Mouse (Mus musculus) stomach, embryonic 14.5 days (tissue): ENCODE measurements around the gene Fat3. TPM values are rescaled to one million over a fixed set of nuclear protein-coding genes. Genes with fewer than 3 reads are reported as not detected.

Experiments used
- ATAC-seq: fragments of 200-750 bp; cut with Nextera tagmentation; 2 replicates; pipeline ENCODE4 v1.8.0; 2017; ENCODE audit warnings: low read depth, moderate TSS enrichment; ENCODE audit not compliant: insufficient number of reproducible peaks, insufficient read depth, low FRiP score
- H3K27ac ChIP-seq: fragments of 300-500 bp; sonication (generic); 2 replicates; pipeline ENCODE4 v1.5.1; 2014; ENCODE audit warnings: mild to moderate bottlenecking, low read length, moderate library complexity, mixed read lengths
- H3K27me3 ChIP-seq: fragments of 300-500 bp; sonication (generic); 2 replicates; pipeline ENCODE4 v1.6.1; 2014; ENCODE audit warnings: low read length, control low read depth, mixed read lengths; ENCODE audit not compliant: control insufficient read depth, insufficient read depth
- H3K36me3 ChIP-seq: fragments of 300-500 bp; sonication (generic); 2 replicates; pipeline ENCODE4 v1.6.1; 2014; ENCODE audit warnings: mild to moderate bottlenecking, control low read depth, low read length, moderate library complexity, mixed read lengths; ENCODE audit not compliant: control insufficient read depth, insufficient read depth
- H3K4me1 ChIP-seq: fragments of 300-500 bp; sonication (generic); 2 replicates; pipeline ENCODE4 v1.6.1; 2014; ENCODE audit warnings: low read length, control low read depth, mixed read lengths; ENCODE audit not compliant: control insufficient read depth, insufficient read depth
- H3K4me2 ChIP-seq: fragments of 300-500 bp; sonication (generic); replicated peaks from 2 replicates; pipeline ENCODE4 v1.6.1; 2014; ENCODE audit warnings: low read depth, low read length, control low read depth
- H3K4me3 ChIP-seq: fragments of 300-500 bp; sonication (generic); 2 replicates; pipeline ENCODE4 v1.5.1; 2014; ENCODE audit warnings: low read depth, low read length, control low read depth
- H3K9ac ChIP-seq: fragments of 300-500 bp; sonication (generic); replicated peaks from 2 replicates; pipeline ENCODE4 v1.6.1; 2014; ENCODE audit warnings: low read depth, mild to moderate bottlenecking, control low read depth, low read length, moderate library complexity, mixed read lengths
- H3K9me3 ChIP-seq: fragments of 300-500 bp; sonication (generic); 2 replicates; pipeline ENCODE4 v1.6.1; 2016; ENCODE audit warnings: low read depth, low read length, control low read depth; ENCODE audit not compliant: control insufficient read depth
- WGBS: fragments of 180-500 bp; shearing (Covaris S2); extraction: QIAGEN DNeasy Blood & Tissue Kit; methylation state at CpG from one replicate; pipeline ENCODE4 v1.1.7; 2014; 5-methylcytosine and 5-hydroxymethylcytosine counted together
- polyA plus RNA-seq: library from polyadenylated mRNA; unstranded; fragments of >200 nt; fragmentation: Nextera tagmentation; extraction: Ambion mirVana; gene quantifications from 2 replicates; pipeline ENCODE4 v1.2.1, GENCODE M21; 2014

Fat3 gene
- polyA plus RNA-seq, 1 experiment from 2014 or later = 3.2 TPM

DNA sequence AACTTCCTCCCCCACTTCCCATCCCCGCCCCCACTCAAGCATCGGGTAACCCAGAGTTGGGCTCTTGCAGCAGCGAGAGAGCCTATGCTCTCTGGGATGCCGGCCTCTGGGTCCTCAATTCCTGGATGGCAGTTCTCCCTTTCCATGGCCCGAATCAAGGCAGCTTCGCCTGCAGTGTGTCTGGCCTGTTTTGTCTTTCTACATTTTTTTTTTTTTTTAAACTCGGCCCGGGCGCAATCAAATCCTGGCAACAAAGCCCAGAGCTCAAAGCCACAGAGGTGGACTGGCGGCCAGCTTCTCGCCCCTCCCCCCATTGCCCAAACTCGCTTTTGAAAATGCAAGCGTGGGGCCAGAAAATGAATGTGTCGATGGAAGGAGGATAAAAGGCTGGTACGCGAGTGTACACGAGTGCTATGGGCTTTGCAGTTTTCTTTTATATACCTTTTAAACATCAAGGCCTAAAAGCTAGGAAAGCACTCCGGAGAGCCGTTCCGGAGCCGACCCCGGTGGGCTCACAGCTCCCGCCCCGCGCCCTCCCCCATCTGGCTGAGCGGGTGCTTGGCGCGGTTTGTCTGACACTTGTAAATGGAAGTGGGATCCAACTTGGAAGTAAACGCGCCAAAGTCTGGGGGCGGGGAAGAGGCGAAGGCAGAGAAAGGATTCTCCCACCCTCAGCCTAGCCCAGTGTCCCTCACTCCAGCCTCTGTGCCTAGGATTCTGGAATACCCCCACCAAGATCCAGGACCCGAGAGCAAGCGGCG is 1.3 kb downstream of the Fat3 start:
- H3K36me3 ChIP-seq = no peaks in the 10 kb centered on the region
- H3K27ac ChIP-seq = peak overlapping the region; percentile 55
- H3K9me3 ChIP-seq = no peaks in the 10 kb centered on the region
- H3K4me1 ChIP-seq = no peaks in the 10 kb centered on the region
- WGBS = under 1% methylated on average over 35 of the region's 35 CpGs
- peak overlapping the region; percentile 33; the same call in 1 of the 2 replicates for H3K9ac ChIP-seq
- peak overlapping the region; percentile 89 for H3K4me2 ChIP-seq
- no peak for ATAC-seq
- H3K27me3 ChIP-seq = no peaks in the 10 kb centered on the region
- H3K4me3 ChIP-seq = peak overlapping the region; percentile 41

DNA sequence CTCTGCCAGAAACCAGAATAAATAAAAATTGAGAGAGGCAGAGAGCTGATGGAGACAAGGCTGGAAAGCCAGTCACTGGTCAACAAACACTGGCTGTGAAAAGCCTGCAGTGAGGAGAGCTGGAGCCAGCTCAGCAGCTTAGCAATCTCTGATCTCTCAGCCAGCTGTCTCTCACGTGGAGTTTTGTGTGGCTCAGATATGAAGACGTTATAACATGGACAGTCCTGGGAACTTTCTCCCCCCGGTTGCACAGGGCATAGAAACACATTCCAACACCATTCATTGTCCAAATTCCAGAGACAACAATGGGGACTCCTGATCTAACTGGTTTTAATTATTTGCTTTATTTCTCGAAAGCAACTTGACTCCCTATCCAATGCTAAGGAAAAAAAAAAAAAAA is 2.2 kb downstream of the Fat3 start:
- H3K4me1 ChIP-seq = no peaks in the 10 kb centered on the region
- no peaks in the 10 kb centered on the region for H3K9me3 ChIP-seq
- no peak overlapping the region for H3K27ac ChIP-seq
- 11% methylated on average over 4 of the region's 4 CpGs for WGBS
- H3K36me3 ChIP-seq = no peaks in the 10 kb centered on the region
- H3K4me2 ChIP-seq = peak overlapping the region; percentile 89
- ATAC-seq = no peak
- no peaks in the 10 kb centered on the region for H3K27me3 ChIP-seq
- peak overlapping the region; percentile 41; the same call in 1 of the 2 replicates for H3K4me3 ChIP-seq
- H3K9ac ChIP-seq = no peak overlapping the region

DNA sequence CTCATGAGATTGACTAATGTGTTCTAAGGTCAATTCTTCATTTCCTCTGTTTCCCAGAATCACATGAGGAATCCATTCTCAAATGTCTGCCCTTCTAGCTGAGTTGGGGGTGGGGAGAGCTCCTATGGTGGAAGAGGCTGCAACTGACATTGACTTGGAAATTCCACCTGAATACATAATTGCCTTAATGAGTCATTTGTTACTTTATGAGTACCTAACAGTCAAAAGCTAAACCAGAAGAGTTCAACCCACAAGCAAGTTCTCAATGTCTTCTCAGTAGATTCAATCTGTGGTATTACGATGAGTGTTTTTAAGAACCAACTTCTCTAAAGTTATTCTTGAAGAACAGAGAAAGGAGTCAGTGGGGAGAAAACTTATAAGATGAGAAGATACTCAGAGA is 3.7 kb downstream of the Fat3 start:
- 94% methylated on average over 1 of the region's 1 CpGs for WGBS
- no peak for ATAC-seq
- no peaks in the 10 kb centered on the region for H3K9me3 ChIP-seq

DNA sequence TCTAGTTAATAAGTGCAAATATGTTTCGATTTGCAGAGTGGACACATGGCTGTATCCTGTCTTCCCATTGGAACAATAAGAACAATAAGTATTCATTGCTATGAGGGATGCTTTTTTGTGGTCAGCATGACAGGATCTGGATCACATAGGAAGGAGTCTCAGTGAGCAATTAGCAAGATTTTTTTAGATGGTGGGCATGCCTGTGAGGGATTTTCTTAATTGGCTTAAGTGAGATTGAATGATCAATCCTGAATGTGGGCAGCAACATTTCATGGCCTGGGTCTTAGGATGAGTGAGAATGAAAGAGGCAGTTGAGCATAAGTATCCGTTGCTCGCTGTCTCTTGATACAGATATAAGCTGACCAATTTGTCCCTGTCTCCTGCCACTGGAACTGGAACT is 4.8 kb downstream of the Fat3 start:
- no peaks in the 10 kb centered on the region for H3K27me3 ChIP-seq
- H3K27ac ChIP-seq = no peak overlapping the region
- no peak for ATAC-seq
- no peak overlapping the region for H3K4me3 ChIP-seq
- H3K9ac ChIP-seq = no peak overlapping the region
- H3K9me3 ChIP-seq = no peaks in the 10 kb centered on the region
- WGBS = 85% methylated on average over 3 of the region's 3 CpGs
- no peak overlapping the region for H3K4me2 ChIP-seq
- H3K36me3 ChIP-seq = no peaks in the 10 kb centered on the region
- H3K4me1 ChIP-seq = no peaks in the 10 kb centered on the region

More for the DNA sequence above, 3.7 kb downstream of the Fat3 start:
- no peaks in the 10 kb centered on the region for H3K36me3 ChIP-seq
- no peaks in the 10 kb centered on the region for H3K4me1 ChIP-seq
- H3K27me3 ChIP-seq = no peaks in the 10 kb centered on the region
- H3K27ac ChIP-seq = no peak overlapping the region
- no peak overlapping the region for H3K4me3 ChIP-seq
- no peak overlapping the region for H3K4me2 ChIP-seq
- H3K9ac ChIP-seq = no peak overlapping the region

DNA sequence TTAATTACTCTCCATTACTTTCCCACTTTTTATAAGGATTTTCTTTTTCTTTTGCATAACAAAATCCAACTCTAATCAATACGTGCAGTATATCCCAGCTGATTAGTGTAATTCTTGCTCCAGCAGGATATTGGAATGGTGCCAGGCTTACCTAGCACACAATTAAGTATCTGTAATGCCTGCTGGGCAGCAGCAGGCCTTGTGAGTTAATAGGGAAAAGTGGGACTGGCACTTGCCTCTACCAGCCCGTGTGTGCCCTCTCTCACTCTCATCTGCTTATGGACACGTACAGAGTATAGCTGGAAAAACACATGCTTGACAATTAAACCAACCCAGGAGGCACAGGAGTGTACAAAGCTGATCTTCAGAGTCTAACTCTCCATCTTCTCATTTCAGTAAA is 11.4 kb downstream of the Fat3 start:
- H3K9ac ChIP-seq = no peak overlapping the region
- no peak overlapping the region for H3K4me3 ChIP-seq
- WGBS = 69% methylated on average over 3 of the region's 3 CpGs
- no peak overlapping the region for H3K4me2 ChIP-seq
- H3K9me3 ChIP-seq = no peaks in the 10 kb centered on the region
- no peaks in the 10 kb centered on the region for H3K36me3 ChIP-seq
- H3K27me3 ChIP-seq = no peaks in the 10 kb centered on the region
- H3K4me1 ChIP-seq = no peaks in the 10 kb centered on the region
- no peak for ATAC-seq
- H3K27ac ChIP-seq = no peak overlapping the region

DNA sequence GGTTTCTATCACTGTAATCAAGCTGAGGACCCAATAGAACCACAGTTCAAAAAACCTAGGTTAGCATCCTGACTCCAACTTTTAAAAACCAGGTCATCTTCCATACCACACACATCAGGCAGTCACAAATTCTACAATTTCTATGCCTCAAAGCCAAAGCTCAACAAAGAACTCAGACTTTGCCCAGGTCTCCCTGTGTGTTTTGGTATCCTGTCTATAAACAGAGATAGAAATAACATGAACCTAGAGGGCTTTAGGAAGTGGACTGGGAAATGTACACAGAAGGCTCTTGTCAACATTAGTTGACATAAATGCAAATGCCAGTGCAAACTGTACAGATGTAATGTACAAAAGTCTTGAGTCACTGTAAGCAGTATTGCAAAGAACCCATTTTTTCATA is 13.5 kb downstream of the Fat3 start:
- Histone ChIP-seq H3K9ac (no peak overlapping the region), H3K36me3 (no peaks in the 10 kb centered on the region), H3K9me3 (no peaks in the 10 kb centered on the region), H3K4me2 (no peak overlapping the region), H3K27me3 (no peaks in the 10 kb centered on the region), H3K4me3 (no peak overlapping the region), H3K27ac (no peak overlapping the region), H3K4me1 (no peaks in the 10 kb centered on the region)
- ATAC-seq = no peak

DNA sequence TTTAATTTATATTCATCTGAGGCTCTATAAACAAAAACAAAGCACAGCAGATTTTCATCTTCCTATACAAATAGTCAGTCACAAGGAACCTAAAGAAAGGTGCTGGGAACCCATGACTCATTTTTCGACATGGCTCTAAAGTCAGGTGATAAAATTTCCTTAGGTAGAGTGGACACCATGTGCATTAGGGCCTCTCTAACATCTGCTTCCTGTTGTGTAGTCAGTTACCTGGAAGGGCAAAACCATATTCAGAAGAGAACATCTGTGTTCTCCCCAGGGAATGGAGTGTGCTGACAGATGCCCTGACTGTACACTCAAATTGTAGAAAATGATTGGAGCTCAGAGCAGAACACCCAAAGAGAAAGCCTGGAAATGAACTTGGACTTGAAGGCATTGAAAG is 14.9 kb downstream of the Fat3 start:
- no peaks in the 10 kb centered on the region for H3K36me3 ChIP-seq
- H3K9ac ChIP-seq = no peak overlapping the region
- no peak overlapping the region for H3K27ac ChIP-seq
- H3K4me2 ChIP-seq = no peak overlapping the region
- ATAC-seq = no peak
- H3K4me1 ChIP-seq = no peaks in the 10 kb centered on the region
- no peak overlapping the region for H3K4me3 ChIP-seq
- 85% methylated on average over 1 of the region's 1 CpGs for WGBS
- no peaks in the 10 kb centered on the region for H3K9me3 ChIP-seq
- H3K27me3 ChIP-seq = no peaks in the 10 kb centered on the region

DNA sequence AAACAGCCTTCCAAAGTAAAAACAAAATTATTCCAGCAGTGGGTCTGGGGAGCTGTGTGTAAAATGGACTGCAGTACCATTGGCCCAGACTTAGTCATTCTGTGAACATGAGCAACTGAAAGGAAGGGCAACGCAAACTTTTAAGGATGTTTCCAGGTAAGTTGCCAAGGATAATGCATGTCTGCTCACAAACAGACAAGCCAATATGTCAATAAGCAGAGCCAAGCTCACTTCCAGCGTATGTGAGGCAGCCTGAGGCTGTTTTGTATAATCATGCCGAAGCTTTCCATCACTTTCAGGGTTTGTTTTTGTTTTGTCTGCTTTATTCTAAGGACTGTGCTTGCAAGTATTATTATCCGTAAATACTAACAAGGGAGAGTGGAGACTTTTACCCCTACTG is 15.9 kb downstream of the Fat3 start:
- Histone ChIP-seq H3K4me1 (no peaks in the 10 kb centered on the region), H3K4me3 (no peak overlapping the region), H3K9me3 (no peaks in the 10 kb centered on the region), H3K27me3 (no peaks in the 10 kb centered on the region), H3K27ac (no peak overlapping the region), H3K9ac (no peak overlapping the region), H3K36me3 (no peaks in the 10 kb centered on the region), H3K4me2 (no peak overlapping the region)
- 45% methylated on average over 4 of the region's 4 CpGs for WGBS
- ATAC-seq = no peak

DNA sequence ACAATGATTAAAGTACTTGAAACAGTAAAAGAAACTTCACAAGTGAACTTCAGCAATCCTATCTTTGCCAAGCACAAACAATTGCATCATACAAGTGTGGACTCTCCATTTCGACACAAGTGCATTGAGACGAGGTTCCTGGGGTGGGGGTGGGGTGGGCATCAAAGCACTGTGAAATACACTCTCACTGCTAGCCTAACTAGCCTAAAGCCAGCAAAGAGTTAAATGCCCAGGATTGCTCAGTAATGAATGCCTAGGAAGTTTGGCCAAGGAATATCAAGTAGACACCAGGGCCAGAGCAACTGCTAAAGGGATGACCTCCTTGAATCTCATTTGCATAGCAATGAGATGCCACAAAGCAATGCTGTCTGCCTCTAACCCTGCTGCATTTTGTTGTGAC is 16.3 kb downstream of the Fat3 start:
- Histone ChIP-seq H3K36me3 (no peaks in the 10 kb centered on the region), H3K4me3 (no peak overlapping the region), H3K9ac (no peak overlapping the region), H3K9me3 (no peaks in the 10 kb centered on the region), H3K4me1 (no peaks in the 10 kb centered on the region), H3K4me2 (no peak overlapping the region), H3K27ac (no peak overlapping the region), H3K27me3 (no peaks in the 10 kb centered on the region)
- 52% methylated on average over 2 of the region's 2 CpGs for WGBS
- no peak for ATAC-seq
